Mouse (Mus musculus): ENCODE measurements around the gene Olfr284. TPM values are rescaled to one million over a fixed set of nuclear protein-coding genes. Genes with fewer than 3 reads are reported as not detected.
A peak's percentile ranks its signal among the peaks of the same experiment; 100 is the strongest.

Olfr284 gene
- total RNA-seq (2014; fragmentation: Nextera tagmentation) = not detected in 2 replicates
- not detected in 2 replicates for total RNA-seq (2017)

DNA sequence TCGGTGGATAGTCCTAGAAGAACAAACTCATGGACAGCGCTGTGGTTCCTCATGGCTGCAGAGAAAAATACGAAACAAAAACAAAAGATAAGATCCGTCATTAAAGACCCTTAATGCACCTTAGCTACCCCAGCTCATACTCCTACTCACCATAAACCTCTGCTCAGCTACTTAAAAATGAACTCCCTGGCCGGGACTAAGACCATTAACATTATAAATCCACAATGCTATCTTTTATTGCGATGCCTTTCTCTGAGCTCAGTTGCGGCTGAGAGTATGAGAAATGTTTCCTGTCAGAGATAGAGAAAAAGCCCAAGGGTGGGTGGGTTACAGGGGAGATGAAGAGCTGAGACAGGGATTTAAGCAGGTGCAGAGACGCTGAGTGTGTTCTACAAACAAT, at the start of gene Olfr284:
Gene Olfr284 (minus strand): TSS at position 101 of the 400 bp plus-strand sequence.
- ATAC-seq (replicated peaks; ENCODE audit: low FRiP score, low TSS enrichment, poor library complexity, severe bottlenecking) = no peak

DNA sequence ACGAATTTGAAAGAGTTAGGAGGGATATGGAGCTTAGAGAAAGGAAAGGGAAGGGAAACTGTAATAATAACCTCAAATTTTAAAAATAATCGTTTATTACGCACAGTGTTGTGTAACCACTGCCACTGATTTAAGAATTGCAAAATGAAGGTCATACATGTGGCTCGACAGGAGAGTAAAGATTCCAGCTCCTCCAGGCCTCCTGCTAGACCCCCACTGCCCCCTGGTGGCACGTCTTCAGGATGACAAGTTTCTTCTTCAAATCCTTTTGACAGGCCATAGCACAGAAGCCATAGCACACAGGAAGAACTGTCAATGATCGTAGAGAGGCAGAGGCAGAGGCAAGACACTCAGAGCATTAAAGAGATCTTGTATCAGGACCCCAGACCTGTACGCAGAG, 49.0 kb upstream of the Olfr284 start:
- ATAC-seq (replicated peaks; ENCODE audit: low FRiP score, low TSS enrichment, poor library complexity, severe bottlenecking) = peak; percentile 44; the same call in 1 of the 2 replicates

DNA sequence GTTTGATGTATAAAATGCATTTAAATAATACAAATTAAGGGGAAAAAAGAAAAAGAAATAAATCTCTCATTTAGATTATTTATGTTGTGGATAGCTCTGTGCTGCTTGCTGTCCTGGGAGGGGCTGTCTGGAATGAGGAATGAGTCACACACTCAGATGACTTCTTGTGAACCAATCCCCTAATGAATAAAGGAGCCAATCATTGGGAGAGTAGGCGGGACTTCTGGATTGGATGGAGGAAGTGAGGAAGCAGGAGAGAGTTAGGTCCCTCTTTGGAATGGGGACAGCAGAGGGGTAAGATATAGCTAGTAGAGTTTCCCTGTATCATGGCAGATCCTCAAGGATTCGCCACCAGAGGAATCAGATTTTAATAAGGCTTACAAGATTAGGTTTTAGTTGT, 46.8 kb upstream of the Olfr284 start:
- no peak for ATAC-seq (replicated peaks; ENCODE audit: low FRiP score, low TSS enrichment, poor library complexity, severe bottlenecking)

DNA sequence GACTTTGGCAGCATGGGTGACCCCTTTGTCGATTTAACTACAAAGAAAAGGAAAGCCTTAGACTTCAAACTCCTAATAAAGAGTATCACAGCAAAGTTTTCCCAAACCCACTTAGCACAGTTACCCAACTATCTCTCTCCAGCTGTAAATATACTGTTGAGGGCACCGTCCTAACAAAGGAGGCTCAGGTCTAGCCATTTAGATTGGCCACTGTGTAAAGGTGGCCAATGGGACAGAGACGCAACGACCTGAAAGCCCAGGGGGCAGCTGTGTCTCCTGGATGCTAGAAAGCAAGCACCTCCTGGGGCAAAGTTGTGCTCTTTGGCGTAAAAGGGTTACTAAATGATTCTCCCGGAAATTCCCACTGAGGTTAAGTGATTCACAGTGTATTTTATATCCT, 40.1 kb upstream of the Olfr284 start, which contains the start of gene Olfr283:
Gene Olfr283 (minus strand): TSS at position 101 of the 400 bp plus-strand sequence.
- ATAC-seq (replicated peaks; ENCODE audit: low FRiP score, low TSS enrichment, poor library complexity, severe bottlenecking) = no peak

DNA sequence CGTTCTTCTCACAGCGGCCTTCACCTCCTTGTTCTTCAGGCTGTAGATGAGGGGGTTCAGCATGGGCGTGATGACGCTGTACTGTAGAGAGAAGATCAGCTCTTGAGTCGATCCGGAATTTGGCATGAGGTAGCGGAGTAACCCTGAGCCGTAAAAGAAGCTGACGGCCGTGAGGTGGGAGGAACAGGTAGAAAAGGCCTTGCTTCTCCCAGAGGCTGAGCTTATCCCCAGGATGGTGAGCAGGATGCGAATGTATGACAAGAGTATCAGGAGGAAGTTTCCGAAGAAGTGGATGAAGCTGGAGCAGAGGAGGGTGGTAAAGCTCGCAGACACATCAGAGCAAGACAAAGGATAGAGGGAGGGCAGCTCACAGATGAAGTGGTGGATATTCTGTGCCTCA, 37.4 kb upstream of the Olfr284 start:
- no peak for ATAC-seq (replicated peaks; ENCODE audit: low FRiP score, low TSS enrichment, poor library complexity, severe bottlenecking)

DNA sequence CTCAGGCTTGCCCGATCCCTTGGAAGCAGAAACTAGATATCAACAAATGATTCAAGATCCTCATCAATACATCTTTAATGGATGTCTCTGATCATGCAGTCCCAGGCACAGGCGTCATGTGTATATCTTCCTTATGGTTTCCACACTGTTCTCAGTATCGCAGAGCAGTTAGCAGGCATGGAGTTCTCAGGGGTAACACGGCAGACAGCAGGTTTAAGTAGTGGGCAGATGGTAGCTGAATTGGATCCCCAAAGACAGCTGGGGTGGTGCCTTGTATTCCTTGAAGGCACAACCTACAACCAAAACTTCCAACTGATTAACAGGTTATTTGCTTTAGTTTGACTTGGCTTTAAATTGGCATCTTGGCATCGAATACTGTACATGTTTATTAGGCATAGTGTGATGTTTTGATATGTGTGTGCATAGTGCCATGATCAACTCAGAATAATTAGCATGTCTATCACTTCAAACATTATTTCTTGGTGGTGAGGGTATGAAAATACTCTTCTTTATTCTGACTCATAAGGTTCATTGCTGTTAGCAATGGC, 23.5 kb downstream of the Olfr284 start, which contains the start of gene Olfr285:
Gene Olfr285 (minus strand): TSS at position 177 of the 548 bp plus-strand sequence.
- ATAC-seq (replicated peaks; ENCODE audit: low FRiP score, low TSS enrichment, poor library complexity, severe bottlenecking) = no peak

DNA sequence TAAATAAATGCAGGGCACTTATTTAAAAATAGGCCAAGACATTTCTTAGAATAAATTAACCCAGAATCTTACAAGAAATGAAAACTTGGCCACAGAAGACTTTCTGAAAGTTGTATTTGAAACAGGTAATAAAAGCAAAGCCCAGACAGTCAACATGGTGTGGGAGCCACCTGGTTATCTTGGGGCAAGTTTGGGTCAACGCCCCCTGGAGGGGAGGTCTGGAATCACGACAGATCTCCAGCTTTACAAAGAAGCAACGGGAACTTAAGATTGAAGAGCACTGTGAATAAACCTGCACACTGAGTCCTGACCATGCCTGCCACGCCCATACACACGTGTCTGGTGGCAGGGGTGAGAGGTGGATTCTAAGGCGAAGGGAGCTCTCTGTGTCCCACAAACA, 25.1 kb downstream of the Olfr284 start:
- no peak for ATAC-seq (replicated peaks; ENCODE audit: low FRiP score, low TSS enrichment, poor library complexity, severe bottlenecking)

DNA sequence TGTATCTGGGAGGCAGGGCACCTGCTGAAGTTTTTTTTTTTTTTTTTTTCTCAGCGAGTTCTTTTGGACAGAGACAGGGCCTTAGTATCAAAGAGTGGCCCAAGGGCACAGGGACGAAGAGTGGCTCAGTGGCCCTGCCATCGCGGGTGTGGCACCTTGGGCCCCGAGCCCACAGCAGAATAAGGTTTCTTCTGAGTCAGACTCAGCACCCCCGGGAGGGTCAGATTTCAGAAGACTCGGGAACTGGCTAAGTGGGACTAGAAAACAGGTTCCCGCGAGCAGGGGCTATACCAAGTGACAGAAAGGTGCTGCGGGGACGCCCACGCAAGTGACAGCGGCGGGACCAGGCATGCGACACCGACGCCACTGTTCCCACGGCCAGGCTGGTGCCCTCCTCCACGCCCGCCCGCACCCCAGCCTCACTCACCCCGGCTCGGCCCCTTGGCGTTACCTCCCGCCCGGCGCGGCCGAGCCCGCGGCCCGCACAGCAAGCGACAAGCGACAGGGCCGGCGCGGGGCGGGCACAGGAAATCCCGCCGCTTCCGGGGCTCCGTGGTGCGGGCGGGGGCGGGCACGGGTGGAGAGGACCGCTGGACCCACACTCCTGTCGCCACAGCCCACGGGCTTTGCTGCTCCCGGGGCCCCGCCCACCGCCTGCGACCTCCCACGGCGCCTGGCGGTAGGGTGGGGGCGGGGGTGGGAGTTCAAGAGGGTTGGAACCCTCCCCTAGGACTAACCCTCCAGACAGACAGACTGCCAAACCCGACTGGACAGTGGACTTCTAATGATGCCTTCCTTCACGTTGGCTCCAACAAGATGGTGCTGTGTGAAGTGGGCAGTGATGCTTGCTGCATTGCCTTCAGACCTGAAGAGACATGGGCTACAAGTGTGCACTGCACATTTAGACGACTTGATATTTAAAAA, 44.9 kb downstream of the Olfr284 start, which contains the start of gene Zfp641:
Gene Zfp641 (minus strand): TSS at position 534 of the 924 bp plus-strand sequence.
- no peak for ATAC-seq (replicated peaks; ENCODE audit: low FRiP score, low TSS enrichment, poor library complexity, severe bottlenecking)

DNA sequence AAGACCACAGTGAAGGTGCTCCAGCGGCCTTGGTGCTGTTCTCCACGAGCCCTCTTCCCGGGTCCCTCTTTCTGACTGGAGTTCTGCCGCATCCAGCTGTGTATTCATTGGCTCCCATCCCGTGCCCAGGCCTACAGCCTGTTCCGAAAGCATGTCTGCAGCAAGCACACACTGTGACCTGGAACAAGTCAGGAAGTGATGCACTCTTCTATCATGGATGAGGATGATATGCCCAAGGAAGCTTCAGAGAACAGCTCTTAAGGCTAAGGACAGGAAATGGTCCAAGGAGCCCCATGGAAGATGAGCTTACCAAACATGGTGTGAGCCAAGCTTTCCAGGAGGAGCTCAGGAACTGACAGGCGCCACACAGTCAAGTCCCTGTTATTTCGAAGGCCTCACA, 47.1 kb downstream of the Olfr284 start:
- ATAC-seq (replicated peaks; ENCODE audit: low FRiP score, low TSS enrichment, poor library complexity, severe bottlenecking) = no peak

Other genes starting within 250 kb of the Olfr284 start
- 69.0 and 74.9 TPM in 2 replicates for gene Pfkm, start 248.4 kb downstream of the Olfr284 start, total RNA-seq (2014; fragmentation: Nextera tagmentation)
- 63.7 and 89.1 TPM in 2 replicates for gene Pfkm, start 248.4 kb downstream of the Olfr284 start, total RNA-seq (2017)
- gene Senp1, start 247.2 kb downstream of the Olfr284 start, total RNA-seq (2014; fragmentation: Nextera tagmentation) = 45.5 and 46.0 TPM in 2 replicates
- 35.2 and 39.0 TPM in 2 replicates for gene Senp1, start 247.2 kb downstream of the Olfr284 start, total RNA-seq (2017)
- gene Asb8, start 175.4 kb downstream of the Olfr284 start, total RNA-seq (2014; fragmentation: Nextera tagmentation) = 21.0 and 25.6 TPM in 2 replicates
- gene Asb8, start 175.4 kb downstream of the Olfr284 start, total RNA-seq (2017) = 14.8 and 16.4 TPM in 2 replicates
- gene Ccdc184, start 173.8 kb downstream of the Olfr284 start, total RNA-seq (2014; fragmentation: Nextera tagmentation) = not detected in 2 replicates
- gene Ccdc184, start 173.8 kb downstream of the Olfr284 start, total RNA-seq (2017) = not detected in 2 replicates
- not detected in 2 replicates for gene Olfr288, start 145.4 kb downstream of the Olfr284 start, total RNA-seq (2014; fragmentation: Nextera tagmentation)
- gene Olfr288, start 145.4 kb downstream of the Olfr284 start, total RNA-seq (2017) = not detected in 2 replicates
- gene Gm44579, start 120.0 kb downstream of the Olfr284 start, total RNA-seq (2014; fragmentation: Nextera tagmentation) = not detected in 2 replicates
- gene Gm44579, start 120.0 kb downstream of the Olfr284 start, total RNA-seq (2017) = not detected in 2 replicates
- not detected in 2 replicates for gene Olfr287, start 119.9 kb downstream of the Olfr284 start, total RNA-seq (2014; fragmentation: Nextera tagmentation)
- not detected in 2 replicates for gene Olfr287, start 119.9 kb downstream of the Olfr284 start, total RNA-seq (2017)
- not detected in 2 replicates for gene Olfr286, start 106.5 kb downstream of the Olfr284 start, total RNA-seq (2014; fragmentation: Nextera tagmentation)
- gene Olfr286, start 106.5 kb downstream of the Olfr284 start, total RNA-seq (2017) = not detected in 2 replicates
- not detected in 2 replicates for gene H1fnt, start 83.7 kb downstream of the Olfr284 start, total RNA-seq (2014; fragmentation: Nextera tagmentation)
- gene H1fnt, start 83.7 kb downstream of the Olfr284 start, total RNA-seq (2017) = not detected in 2 replicates
- not detected in 2 replicates for gene Zfp641, start 44.8 kb downstream of the Olfr284 start, total RNA-seq (2014; fragmentation: Nextera tagmentation)
- not detected in 2 replicates for gene Zfp641, start 44.8 kb downstream of the Olfr284 start, total RNA-seq (2017)
- not detected in 2 replicates for gene Olfr285, start 23.6 kb downstream of the Olfr284 start, total RNA-seq (2014; fragmentation: Nextera tagmentation)
- not detected in 2 replicates for gene Olfr285, start 23.6 kb downstream of the Olfr284 start, total RNA-seq (2017)
- not detected in 2 replicates for gene Olfr283, start 40.0 kb upstream of the Olfr284 start, total RNA-seq (2014; fragmentation: Nextera tagmentation)
- not detected in 2 replicates for gene Olfr283, start 40.0 kb upstream of the Olfr284 start, total RNA-seq (2017)
- not detected in 2 replicates for gene Olfr282, start 90.2 kb upstream of the Olfr284 start, total RNA-seq (2014; fragmentation: Nextera tagmentation)
- not detected in 2 replicates for gene Olfr282, start 90.2 kb upstream of the Olfr284 start, total RNA-seq (2017)
- not detected in 2 replicates for gene Olfr281, start 111.6 kb upstream of the Olfr284 start, total RNA-seq (2014; fragmentation: Nextera tagmentation)
- not detected in 2 replicates for gene Olfr281, start 111.6 kb upstream of the Olfr284 start, total RNA-seq (2017)
- not detected in 2 replicates for gene OR5BS1P, start 128.9 kb upstream of the Olfr284 start, total RNA-seq (2014; fragmentation: Nextera tagmentation)
- not detected in 2 replicates for gene OR5BS1P, start 128.9 kb upstream of the Olfr284 start, total RNA-seq (2017)
- not detected in 2 replicates for gene Lalba, start 141.7 kb upstream of the Olfr284 start, total RNA-seq (2014; fragmentation: Nextera tagmentation)
- gene Lalba, start 141.7 kb upstream of the Olfr284 start, total RNA-seq (2017) = not detected in 2 replicates
- gene Olfr279, start 151.4 kb upstream of the Olfr284 start, total RNA-seq (2014; fragmentation: Nextera tagmentation) = not detected in 2 replicates
- gene Olfr279, start 151.4 kb upstream of the Olfr284 start, total RNA-seq (2017) = not detected in 2 replicates
- gene Kansl2, start 193.3 kb upstream of the Olfr284 start, total RNA-seq (2014; fragmentation: Nextera tagmentation) = 68.9 and 73.0 TPM in 2 replicates
- gene Kansl2, start 193.3 kb upstream of the Olfr284 start, total RNA-seq (2017) = 54.4 and 57.7 TPM in 2 replicates
- gene Ccnt1, start 229.9 kb upstream of the Olfr284 start, total RNA-seq (2014; fragmentation: Nextera tagmentation) = 66.8 and 70.7 TPM in 2 replicates
- 80.8 and 88.3 TPM in 2 replicates for gene Ccnt1, start 229.9 kb upstream of the Olfr284 start, total RNA-seq (2017)
- not detected in 2 replicates for gene 4930415O20Rik, start 230.0 kb upstream of the Olfr284 start, total RNA-seq (2014; fragmentation: Nextera tagmentation)
- not detected in 2 replicates for gene 4930415O20Rik, start 230.0 kb upstream of the Olfr284 start, total RNA-seq (2017)